Mouse (Mus musculus): ENCODE data around the gene Msantd2.

The Msantd2 gene

DNA sequence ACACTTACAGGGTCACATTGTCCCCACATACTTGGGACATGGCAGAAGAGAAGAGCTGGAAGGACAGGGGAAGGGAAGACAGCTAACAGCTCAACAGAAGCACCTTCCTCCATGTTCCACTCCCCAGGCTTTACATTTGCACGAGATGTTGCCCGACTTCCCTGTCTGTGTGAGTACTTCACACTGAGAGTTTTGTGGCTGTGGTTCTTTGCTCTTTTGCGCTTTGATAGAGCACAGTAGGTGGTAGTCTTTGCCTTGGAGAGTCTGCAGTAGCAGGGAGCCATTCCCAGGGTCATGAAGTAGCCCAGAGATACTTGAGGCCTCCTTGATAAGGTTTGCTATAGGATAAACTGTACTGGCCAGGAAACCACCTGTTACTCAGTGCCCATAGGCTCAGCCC, 11.1 kb downstream of the Msantd2 start:
- in situ Hi-C loops (cut with MboI; ENCODE audit: unreplicated experiment in 2 of 2): no loop called here

DNA sequence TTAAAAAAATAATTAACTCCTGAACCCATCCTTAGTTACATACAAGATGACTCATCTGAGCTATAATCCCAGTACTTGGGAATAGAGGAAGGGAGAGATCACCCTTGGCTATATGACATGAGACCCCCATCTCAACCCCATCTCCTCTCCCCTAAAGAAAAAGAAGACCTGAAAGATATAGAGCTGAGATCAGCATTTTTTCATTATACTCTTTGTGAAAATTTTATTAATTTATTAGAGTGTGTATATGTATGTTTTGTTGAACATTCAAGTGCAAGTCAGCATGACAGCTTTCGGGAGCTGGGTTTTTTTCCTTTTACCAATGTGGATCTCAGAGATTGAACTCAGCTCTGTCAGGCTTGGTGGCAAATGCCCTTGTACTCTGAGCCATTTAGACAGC, 12.1 kb downstream of the Msantd2 start:
- in situ Hi-C loops (cut with MboI; ENCODE audit: unreplicated experiment in 2 of 2): no loop called here

DNA sequence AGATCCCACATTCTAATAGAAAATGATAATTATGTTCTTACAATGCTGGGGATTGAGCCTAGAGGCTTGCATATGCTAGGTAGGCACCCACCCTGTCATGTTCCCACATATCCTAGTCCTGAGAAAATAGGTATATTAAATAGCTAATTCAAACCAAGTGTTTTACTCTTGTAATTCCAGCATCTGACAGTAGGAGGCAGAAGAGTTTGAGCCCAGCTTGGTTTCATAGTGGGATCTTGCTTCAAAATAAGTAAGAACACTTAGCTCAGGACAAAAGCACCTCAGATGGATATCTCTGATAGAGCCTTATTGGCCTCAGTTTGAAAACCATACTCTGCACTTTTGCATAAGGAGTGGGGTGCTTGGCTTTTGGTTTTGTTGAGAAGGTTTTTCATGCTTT, 15.2 kb downstream of the Msantd2 start:
- in situ Hi-C loops (cut with MboI; ENCODE audit: unreplicated experiment in 2 of 2): no loop called here

DNA sequence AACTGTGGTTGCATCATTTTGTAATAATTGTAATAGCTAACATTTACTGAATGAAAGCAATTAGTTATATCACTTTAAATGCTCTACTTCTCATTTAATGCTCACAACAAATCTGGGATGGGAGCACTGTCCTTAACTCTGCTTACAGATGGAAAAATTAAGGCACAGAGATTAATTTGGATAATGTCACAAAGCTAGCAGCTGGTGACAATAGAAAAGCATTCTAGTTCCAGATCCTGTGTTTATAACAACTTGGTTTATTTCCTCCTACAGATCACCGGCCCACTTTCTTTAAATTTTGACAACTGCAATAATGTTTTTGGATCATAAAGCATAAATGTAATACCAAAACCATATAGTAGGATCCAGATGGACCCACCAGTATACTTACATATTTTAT, 16.9 kb downstream of the Msantd2 start:
- in situ Hi-C loops (cut with MboI; ENCODE audit: unreplicated experiment in 2 of 2): no loop called here

DNA sequence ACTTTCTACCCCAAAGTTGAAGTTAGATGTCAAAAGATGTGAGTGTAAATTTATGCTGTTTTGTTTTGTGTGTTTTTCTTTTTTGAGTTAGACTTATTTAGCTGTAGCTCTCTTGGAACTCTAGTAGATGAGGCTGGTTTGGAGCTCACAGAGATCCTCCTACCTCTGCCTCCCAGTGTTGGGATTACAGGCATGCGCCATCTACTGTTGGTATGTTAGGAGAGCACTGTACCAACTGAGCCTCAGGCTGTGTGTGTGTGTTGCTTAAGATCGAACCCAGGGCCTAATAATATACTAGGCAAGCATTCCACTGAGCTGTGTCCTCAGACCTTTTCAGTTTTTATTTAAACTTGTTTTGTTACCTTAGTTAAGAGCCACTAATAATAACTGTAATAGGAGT, 23.0 kb downstream of the Msantd2 start:
- in situ Hi-C loops (cut with MboI; ENCODE audit: unreplicated experiment in 2 of 2): no loop called here

DNA sequence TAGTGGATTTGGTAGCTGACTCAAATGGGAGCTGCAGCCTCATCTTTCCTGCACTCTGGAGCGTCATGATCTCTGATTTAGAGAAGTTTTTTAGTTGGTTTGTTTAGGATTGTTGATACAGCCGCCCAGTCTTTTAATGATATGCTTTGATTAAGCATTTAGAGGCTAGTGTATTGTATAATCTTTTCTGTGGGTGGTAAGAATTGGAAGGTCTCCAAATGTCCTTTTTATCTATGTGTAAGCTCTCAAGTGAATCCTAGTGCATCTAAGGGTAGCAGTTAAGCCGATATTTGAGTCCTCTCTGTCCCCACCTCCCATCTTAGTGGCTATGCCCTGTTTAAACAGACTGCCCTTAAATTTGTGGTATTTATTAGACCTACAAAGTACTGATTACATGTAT, 25.3 kb downstream of the Msantd2 start:
- in situ Hi-C loops (cut with MboI; ENCODE audit: unreplicated experiment in 2 of 2): no loop called here

DNA sequence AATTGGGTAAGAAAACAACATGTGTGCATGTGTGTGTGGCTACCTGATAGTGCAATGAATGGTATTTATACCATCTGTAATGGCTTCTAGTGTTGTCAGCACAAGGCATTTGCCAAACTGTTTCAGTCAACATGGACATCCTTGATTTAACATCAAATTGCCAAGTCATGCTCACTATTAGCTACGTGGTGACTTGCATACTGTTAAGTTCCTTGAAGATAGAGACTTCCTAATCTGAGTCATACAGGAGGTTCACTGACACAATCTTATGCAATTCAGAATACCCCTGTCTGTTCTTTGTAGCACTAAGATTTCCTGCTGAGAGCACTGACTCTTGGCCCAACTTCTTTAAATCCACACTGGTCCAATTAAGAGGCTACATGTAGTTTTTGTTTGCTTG, 28.3 kb downstream of the Msantd2 start:
- in situ Hi-C loops (cut with MboI; ENCODE audit: unreplicated experiment in 2 of 2): no loop called here

DNA sequence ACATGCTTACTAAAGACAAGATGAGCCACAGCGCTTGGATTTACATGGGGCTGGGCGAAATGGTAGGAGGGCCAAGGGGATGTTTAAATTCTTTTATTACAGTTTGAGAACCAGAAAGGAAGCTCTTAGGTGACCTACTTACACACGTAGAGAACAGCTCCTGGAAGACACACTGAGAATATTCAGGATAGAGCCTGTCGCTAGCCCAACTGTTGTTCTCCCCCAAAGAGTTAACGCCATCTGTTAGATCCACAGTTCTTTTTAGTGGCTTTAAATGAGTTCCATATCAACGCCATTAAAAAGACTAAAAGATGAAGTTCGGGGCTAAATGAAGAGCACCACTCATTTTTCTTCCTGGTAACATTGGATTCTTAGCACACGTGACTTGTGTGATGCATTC, 29.9 kb downstream of the Msantd2 start:
- in situ Hi-C loops (cut with MboI; ENCODE audit: unreplicated experiment in 2 of 2): no loop called here

DNA sequence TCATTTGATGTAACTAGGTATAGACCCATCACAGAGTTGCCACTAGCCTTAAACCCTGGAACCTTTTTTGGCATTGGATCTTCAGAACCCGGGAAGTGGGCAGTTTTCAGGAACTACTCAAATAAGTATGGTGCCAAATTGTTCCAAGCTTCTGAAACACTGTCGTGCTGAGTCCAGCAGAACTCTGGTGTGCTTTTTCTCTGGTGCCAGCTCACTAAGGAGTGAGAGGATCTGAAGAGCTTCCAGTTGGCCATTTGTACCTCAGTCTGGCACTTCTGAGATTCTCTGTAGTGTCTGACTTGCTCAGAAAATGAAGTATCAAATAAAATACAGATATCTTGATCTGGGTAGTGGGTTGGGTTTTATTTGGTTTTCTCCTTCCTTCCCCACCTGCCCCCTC, 30.9 kb downstream of the Msantd2 start:
- in situ Hi-C loops (cut with MboI; ENCODE audit: unreplicated experiment in 2 of 2): no loop called here

DNA sequence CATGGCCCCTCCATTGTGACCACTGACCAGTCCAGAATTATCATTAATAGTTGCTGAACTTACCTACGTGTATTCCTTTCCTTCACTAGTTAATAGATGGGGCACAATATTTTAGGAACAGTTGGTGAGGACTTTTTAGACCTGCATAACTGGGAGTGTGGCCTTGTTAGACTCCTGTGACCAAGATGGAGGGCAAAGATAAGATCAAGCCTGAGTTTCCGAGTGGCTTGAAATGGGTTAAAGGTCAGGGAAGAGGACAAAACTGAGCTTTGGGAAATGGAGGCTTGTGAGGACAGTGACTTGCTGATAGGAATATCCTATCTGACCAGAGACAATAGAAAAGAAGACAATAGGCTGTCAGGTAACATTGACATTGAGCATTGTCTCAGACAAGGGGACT, 36.3 kb downstream of the Msantd2 start:
- in situ Hi-C loops (cut with MboI; ENCODE audit: unreplicated experiment in 2 of 2): no loop called here

DNA sequence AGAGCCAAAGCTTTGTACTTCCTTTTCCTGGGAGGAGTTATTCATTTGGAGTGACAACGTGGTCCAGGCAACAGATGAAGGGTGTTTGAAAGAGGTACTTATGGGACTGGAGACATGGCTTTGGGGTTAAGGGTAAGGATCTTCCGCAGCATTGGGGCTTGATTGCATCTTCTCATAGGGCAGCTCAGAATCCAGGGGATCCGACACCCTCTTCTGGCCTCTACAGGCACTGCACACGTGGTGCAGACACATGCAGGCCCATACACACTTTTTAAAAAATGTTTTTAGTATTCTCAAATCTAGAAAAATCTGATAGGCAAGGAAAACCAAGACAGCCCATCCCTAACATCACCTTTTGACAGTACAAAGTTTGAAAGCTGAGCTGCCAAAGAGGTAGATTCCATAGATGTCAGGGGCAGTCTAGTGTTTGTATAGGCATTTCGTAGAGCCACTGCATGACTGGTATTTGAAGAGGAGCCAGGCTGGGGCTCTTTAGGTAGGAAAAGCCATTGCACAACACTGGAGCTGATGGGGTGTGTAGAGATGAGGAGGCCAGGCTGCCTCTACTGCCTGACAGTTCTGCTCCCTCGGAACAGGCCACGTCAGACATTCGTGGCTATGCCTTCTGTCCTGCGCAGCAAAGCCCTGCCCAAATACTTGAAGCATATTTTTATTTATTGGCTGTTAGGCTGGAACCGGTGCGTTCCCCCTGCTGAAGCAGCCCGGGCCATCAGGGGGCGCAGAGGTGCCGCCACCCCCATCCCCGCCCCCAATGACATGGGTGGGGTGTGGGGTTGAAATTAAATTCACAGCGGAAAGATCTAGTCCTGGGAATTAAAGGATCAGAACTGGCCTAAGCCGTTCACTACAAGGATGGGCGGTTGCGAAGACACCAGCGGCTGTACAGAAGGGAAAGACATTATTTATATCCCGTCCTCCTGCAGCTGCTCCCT, 37.6 kb downstream of the Msantd2 start:
- in situ Hi-C loops (cut with MboI; ENCODE audit: unreplicated experiment in 2 of 2): no loop called here

DNA sequence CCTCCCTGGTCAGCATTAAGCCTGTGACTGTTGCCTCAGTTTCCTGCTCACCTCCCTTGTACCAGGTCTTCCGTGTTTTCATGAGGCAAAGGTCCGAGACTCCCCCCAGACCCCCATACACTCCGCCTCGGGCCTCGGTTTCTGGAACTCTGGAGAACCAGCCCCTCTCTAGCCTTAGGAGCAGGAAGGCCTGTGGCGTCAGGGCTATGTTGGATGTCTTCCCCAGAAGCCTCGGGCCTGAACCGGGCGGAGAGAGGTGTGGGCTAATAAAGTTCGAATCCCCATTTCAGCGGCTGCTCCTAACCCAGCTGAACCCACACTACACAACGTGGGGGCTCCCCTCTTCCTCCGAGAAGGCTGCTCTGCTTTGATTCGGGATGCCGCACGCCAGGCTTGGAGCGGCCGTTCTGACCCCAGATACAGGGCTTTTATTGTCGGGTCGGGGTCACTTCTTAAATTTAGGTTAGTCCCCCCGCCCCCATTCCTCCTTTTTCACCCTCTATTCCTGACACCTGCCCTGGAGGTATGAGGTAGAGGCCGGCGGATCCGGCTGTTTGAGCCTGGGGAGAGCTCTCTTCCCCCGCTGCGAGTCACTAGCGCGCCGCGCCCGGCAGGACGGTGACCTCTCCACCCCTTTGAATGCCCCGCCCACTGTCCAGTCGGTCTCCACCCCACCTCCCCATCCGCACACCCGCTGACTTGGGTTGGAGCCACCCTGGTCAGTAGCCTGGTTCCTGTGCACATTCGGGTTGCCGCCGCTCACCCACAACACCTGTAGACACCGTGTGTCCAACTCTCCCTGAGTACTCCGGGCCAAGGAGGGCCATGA, 38.5 kb downstream of the Msantd2 start, which contains the start of gene Esam:
Gene Esam, plus strand, starts transcription at position 683 of the 829 bp plus-strand sequence.
- in situ Hi-C loops (cut with MboI; ENCODE audit: unreplicated experiment in 2 of 2): no loop called here

DNA sequence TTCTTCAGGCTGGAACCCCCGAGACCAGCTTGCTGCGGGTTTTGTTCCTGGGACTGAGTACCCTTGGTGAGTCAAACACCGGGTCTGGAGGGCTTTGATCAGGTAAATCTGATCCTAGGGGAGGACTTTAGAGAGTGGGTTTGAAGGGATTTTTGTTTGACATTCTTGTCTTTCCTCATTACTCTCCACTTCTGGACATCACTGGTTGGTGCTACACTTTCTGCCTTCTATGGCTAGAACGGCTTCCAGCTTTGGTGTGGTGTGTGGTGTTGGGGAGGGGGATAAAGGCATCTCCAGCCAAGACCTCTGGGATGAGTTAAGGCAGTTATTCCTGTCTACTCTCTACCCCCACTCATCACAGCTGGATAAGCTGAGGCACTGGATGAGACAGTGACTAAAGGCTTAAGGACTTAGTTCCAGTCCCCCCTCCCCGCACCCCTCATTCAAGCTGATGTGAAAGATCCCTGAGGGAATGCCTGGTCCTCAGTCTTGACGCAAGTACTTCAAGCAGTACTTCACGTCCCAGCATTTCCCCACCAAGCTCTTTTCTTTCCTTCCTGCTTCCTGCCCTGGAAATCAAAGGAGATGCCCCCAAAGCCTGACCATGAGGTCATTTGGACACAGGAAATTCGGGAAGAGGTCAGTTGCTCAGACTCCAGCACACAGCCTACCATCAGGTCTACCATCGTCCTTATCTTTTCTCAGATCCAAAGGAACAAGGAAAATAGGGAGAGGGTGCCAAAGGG, 39.3 kb downstream of the Msantd2 start:
- in situ Hi-C loops (cut with MboI; ENCODE audit: unreplicated experiment in 2 of 2): no loop called here

DNA sequence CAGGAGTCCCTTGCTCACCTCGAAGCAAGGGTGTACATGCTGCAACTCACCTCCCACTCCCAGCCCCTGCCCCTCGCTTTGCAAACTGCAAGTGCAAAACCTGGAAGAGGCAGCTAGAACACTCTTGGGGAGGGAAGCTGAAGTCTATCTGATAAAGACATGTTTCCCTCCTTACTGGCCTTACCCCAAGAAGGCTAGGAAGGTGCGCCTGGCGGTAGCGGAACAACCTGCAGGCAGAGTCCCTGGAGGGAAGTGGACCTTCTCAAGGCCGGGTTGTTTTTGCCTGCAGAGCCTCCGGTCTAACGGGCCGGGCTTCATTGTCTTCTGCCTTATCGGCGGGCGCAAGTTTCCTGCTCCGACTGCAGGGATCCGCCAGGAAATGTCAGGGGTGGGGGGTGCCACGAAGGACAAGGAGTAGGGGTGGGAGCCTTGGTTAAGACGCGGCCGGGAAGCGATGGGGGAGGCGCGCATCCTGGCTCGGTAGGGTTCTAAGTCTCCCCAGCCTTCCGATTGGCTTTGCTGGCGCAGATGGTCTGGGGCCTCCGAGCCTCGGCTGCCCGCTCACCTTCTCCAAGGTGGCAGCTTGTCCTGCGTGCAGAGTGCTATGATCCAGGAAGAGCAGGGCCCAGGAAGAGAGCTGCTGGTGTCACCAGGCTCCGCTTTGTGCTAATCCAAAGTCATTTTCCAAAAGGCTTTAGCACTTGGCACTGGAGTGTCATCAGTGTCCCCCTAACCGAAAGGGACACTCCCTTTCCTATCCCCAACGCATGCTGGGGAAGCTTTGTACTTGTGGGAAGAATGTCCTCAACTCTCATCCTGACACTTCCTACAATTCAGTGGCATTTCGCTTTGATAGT, 41.1 kb downstream of the Msantd2 start:
- in situ Hi-C loops (cut with MboI; ENCODE audit: unreplicated experiment in 2 of 2): no loop called here

DNA sequence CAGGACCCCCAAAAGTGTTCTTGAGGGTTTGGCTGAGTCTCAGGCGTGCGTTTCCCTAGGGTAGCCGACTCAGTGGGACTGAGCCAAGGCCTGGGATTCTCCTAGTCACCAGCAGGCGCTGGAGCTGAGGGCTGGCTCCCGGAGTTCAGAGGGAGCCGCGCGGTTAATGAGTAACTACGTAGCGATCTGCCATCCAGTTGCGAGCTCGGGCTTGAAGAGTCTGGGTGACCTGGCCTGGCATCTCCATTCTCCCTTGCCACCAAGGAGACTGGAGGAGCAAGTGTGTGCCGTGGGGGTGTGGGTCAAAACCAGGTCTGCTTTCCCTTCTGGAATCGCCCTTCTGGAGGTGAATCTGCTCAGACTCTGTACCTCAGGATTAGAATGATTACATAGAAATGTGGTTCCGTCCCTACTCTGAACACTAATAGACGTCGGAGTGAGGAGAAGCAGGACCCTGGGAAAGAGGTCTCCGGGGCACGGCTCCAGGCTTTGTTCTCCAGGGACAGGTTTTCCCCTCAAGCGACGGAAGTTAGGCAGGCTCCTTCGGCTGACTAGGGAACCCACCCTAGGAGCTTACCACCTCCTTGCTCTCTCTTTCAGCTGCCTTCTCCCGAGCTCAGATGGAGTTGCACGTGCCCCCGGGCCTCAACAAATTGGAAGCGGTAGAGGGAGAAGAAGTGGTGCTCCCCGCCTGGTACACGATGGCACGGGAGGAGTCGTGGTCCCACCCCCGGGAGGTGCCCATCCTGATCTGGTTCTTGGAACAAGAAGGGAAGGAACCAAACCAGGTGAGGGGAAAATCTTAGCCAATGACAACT, 42.0 kb downstream of the Msantd2 start:
- in situ Hi-C loops (cut with MboI; ENCODE audit: unreplicated experiment in 2 of 2): no loop called here

DNA sequence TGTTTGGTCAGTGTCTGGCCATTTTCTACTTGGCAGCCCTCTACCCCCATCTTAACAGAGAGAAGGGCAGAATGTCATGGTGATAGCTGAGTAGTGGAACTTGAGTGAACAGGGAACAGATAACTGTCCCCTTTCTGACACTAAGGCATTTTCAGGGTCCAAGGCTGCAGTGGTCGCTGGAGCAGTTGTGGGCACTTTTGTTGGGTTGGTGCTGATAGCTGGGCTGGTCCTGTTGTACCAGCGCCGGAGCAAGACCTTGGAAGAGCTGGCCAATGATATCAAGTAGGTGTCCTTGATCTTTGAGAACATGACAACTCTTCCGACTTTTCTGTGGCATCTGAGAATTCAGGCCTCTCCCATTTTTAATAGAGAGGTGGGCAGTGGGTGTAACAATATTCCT, 47.7 kb downstream of the Msantd2 start:
- in situ Hi-C loops (cut with MboI; ENCODE audit: unreplicated experiment in 2 of 2): no loop called here

DNA sequence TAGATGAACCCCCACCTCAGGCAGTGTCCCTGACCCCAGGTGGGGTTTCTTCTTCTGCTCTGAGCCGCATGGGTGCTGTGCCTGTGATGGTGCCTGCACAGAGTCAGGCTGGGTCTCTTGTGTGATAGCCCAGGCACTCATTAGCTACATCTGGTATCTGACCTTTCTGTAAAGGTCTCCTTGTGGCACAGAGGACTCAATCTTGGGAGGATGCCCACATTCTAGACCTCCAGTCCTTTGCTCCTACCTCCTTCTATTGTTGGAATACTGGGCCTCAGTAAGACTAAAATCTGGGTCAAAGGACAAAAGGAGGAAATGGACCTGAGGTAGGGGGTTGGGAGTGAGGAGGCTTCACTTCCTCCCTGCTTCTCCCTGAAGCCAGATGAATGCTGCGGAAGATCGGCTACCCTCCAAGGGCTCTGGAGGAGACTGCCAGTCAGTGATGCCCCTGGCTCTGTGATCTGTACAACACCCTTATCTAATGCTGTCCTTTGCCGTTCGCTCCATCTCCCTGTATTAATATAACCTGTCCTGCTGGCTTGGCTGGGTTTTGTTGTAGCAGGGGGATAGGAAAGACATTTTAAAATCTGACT, 48.6 kb downstream of the Msantd2 start:
- in situ Hi-C loops (cut with MboI; ENCODE audit: unreplicated experiment in 2 of 2): no loop called here

DNA sequence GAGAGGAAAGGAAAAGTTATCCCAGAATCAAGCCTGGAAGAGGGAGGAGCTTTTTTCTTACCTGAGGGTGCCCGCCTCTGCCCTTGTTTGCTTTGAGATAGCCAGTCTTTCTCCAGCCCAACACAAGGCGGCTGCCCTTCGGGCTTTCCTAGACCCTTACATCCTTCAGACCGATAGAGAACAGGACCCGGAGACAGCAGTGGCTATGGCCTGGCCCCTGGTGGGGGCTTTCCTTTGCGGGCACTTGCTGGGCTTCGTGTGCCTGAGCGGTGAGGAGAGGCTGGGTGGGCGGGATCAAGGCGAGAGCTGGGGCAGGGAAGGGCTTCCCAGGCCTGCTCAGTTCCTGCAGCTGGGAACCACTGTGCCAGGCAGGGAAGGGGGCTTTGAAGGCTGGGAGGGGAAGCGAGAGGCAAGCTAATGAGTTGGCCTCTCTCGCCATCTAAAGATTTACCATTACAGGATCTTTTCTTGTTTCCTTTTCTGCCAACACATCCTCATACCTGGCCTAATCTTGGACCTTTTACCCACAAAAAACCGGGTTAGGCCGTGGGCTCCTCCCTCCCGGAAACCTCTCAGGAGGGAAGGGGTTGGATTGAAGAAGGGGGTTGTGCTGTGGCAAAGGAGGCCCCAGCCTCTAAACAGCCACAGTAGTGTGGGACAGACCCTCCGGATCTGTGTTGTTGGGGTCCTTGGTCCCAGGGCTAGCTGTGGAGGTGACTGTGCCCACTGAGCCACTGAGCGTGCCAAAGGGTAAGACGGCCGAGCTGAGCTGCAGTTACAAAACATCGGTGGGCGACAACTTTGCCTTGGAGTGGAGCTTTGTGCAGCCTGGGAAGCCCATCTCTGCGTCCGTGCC, 50.3 kb downstream of the Msantd2 start, which contains the start of gene Vsig2:
Gene Vsig2, plus strand, starts transcription at position 86 of the 856 bp plus-strand sequence.
- in situ Hi-C loops (cut with MboI; ENCODE audit: unreplicated experiment in 2 of 2): loop anchor here in 1 of 2 experiments (10.0 kb wide), 2 partner anchors 75 kb away; partner anchors contain the start of gene Spa17

Data from v-Abl transformed pro-B cells (cell line).